ENCODE assay signal across 15 mouse cellular contexts in genomic region chr9:57900478-57900877, GRCm38 (mm10). TPM values are rescaled to one million over a fixed set of nuclear protein-coding genes. Genes with fewer than 3 reads are reported as not detected.
DNase-seq lines count a peak whose midpoint lies in the region; ATAC-seq and TF ChIP-seq lines count a peak whose summit lies in the region.
"Had no signal": no experiment of that assay in that cellular context is flagged by ENCODE, and none has a peak within 500 bp of the region (broad histone marks: within the 10 kb centered on the region; RNA-seq: fewer than 3 reads in every experiment).

No protein-coding gene starts in this region.

- H3K27ac ChIP-seq in liver, embryonic 11.5 days (ENCODE audit: low read depth, low read length), result no peak overlapping the region
- no peak overlapping the region for H3K27ac ChIP-seq in liver, postnatal 0 days (ENCODE audit: low read depth)
- no peak overlapping the region for H3K27ac ChIP-seq in embryonic facial prominence, embryonic 14.5 days (replicated peaks; ENCODE audit: low read depth, low read length)
- peak overlapping the region; percentile 81; the same call in 1 of the 2 replicates for H3K27ac ChIP-seq in neural tube, embryonic 13.5 days (replicated peaks)
- H3K27ac ChIP-seq: liver, embryonic 14.5 days; macrophage had no signal

- no peaks in the 10 kb centered on the region for H3K36me3 ChIP-seq in liver, embryonic 11.5 days (ENCODE audit: control insufficient read depth, insufficient read depth, low read length)
- H3K36me3 ChIP-seq in liver, postnatal 0 days (replicated peaks; ENCODE audit: insufficient read depth, low read length), result no peaks in the 10 kb centered on the region
- H3K36me3 ChIP-seq in embryonic facial prominence, embryonic 14.5 days (ENCODE audit: control insufficient read depth, insufficient read depth, low read length), result no peaks in the 10 kb centered on the region
- no peaks in the 10 kb centered on the region for H3K36me3 ChIP-seq in neural tube, embryonic 13.5 days

- H3K9me3 ChIP-seq in liver, embryonic 11.5 days (ENCODE audit: control insufficient read depth, low read length), result no peaks in the 10 kb centered on the region
- H3K9me3 ChIP-seq in liver, postnatal 0 days (ENCODE audit: low read length), result no peaks in the 10 kb centered on the region
- no peaks in the 10 kb centered on the region for H3K9me3 ChIP-seq in embryonic facial prominence, embryonic 14.5 days (ENCODE audit: control insufficient read depth, low read length)
- no peaks in the 10 kb centered on the region for H3K9me3 ChIP-seq in neural tube, embryonic 13.5 days

- no peak overlapping the region for H3K4me3 ChIP-seq in liver, embryonic 11.5 days (ENCODE audit: low read depth, low read length)
- no peak overlapping the region for H3K4me3 ChIP-seq in liver, postnatal 0 days (ENCODE audit: low read depth, low read length)
- H3K4me3 ChIP-seq in embryonic facial prominence, embryonic 14.5 days (ENCODE audit: low read depth, low read length), result no peak overlapping the region
- no peak overlapping the region for H3K4me3 ChIP-seq in neural tube, embryonic 13.5 days

- no peak for TF ChIP-seq EP300 in liver, postnatal 0 days (IDR thresholded peaks at IDR 0.05; ENCODE audit: low read depth)

- peak; percentile 64 for DNase-seq in embryo, embryonic 10 days (ENCODE audit: low spot score)
- DNase-seq in embryo, embryonic 9.5 days (ENCODE audit: extremely low spot score), result no peak
- DNase-seq in liver, embryonic 11.5 days (ENCODE audit: low spot score), result no peak
- DNase-seq in liver, postnatal 0 days, result no peak
- DNase-seq in embryonic facial prominence, embryonic 14.5 days (ENCODE audit: low spot score), result peak; percentile 23
- no peak for DNase-seq in urinary bladder, postnatal 4 days (ENCODE audit: low spot score in 2 of 2)
- DNase-seq in testis, postnatal 14 days (ENCODE audit: low spot score), result no peak
- DNase-seq: cerebellum, adult 9-11 months; heart, postnatal 10 days; right cerebral cortex, postnatal 14 days had no signal

- peaks cover 5% of the 10 kb centered on the region; the same call in 1 of the 2 replicates for H3K4me1 ChIP-seq in liver, embryonic 11.5 days (replicated peaks; ENCODE audit: control insufficient read depth, insufficient read depth, low read length)
- peaks cover 6% of the 10 kb centered on the region; the same call in 1 of the 2 replicates for H3K4me1 ChIP-seq in liver, postnatal 0 days (ENCODE audit: insufficient read depth)
- H3K4me1 ChIP-seq in embryonic facial prominence, embryonic 14.5 days (ENCODE audit: control insufficient read depth, insufficient read depth, low read length), result no peaks in the 10 kb centered on the region
- H3K4me1 ChIP-seq in neural tube, embryonic 13.5 days (replicated peaks), result peaks cover 21% of the 10 kb centered on the region

- no peak for TF ChIP-seq CTCF in liver, postnatal 0 days (IDR thresholded peaks at IDR 0.05; ENCODE audit: low read depth)

- H3K9ac ChIP-seq in liver, embryonic 11.5 days (ENCODE audit: low read depth, low read length), result no peak overlapping the region
- H3K9ac ChIP-seq in liver, postnatal 0 days (replicated peaks), result no peak overlapping the region
- no peak overlapping the region for H3K9ac ChIP-seq in embryonic facial prominence, embryonic 14.5 days (ENCODE audit: low read depth, low read length)
- H3K9ac ChIP-seq in neural tube, embryonic 13.5 days, result no peak overlapping the region
- H3K9ac ChIP-seq: liver, embryonic 14.5 days had no signal

- H3K27me3 ChIP-seq in liver, embryonic 11.5 days (replicated peaks; ENCODE audit: control insufficient read depth, insufficient read depth, low read length), result no peaks in the 10 kb centered on the region
- no peaks in the 10 kb centered on the region for H3K27me3 ChIP-seq in liver, postnatal 0 days (ENCODE audit: insufficient read depth, low read length)
- H3K27me3 ChIP-seq in embryonic facial prominence, embryonic 14.5 days (replicated peaks; ENCODE audit: control insufficient read depth, insufficient read depth, low read length), result no peaks in the 10 kb centered on the region
- no peaks in the 10 kb centered on the region for H3K27me3 ChIP-seq in neural tube, embryonic 13.5 days

- H3K4me2 ChIP-seq in liver, embryonic 11.5 days, result 0 out of 2 replicates have a peak overlapping the region, but pooled peaks have one; percentile 7
- no peak overlapping the region for H3K4me2 ChIP-seq in liver, postnatal 0 days (ENCODE audit: low read depth, low read length)
- no peak overlapping the region for H3K4me2 ChIP-seq in embryonic facial prominence, embryonic 14.5 days (ENCODE audit: low read depth, low read length)
- H3K4me2 ChIP-seq in neural tube, embryonic 13.5 days, result no peak overlapping the region

- ATAC-seq in liver, embryonic 11.5 days (replicated peaks; ENCODE audit: low FRiP score), result no peak
- no peak for ATAC-seq in liver, postnatal 0 days
- ATAC-seq in embryonic facial prominence, embryonic 14.5 days (ENCODE audit: low read depth), result no peak
- no peak for ATAC-seq in neural tube, embryonic 13.5 days (ENCODE audit: low read depth)
- ATAC-seq: activated CD4-positive, CD25-positive, alpha-beta regulatory T cell, adult 4 months; intestine, postnatal 0 days had no signal

- WGBS in liver, embryonic 11.5 days, result 40% methylated on average over 10 of the region's 10 CpGs
- 36% methylated on average over 10 of the region's 10 CpGs for WGBS in liver, postnatal 0 days (ENCODE audit: insufficient replicate concordance)
- WGBS in embryonic facial prominence, embryonic 14.5 days, result 32% methylated on average over 10 of the region's 10 CpGs
- WGBS in neural tube, embryonic 13.5 days, result 53% methylated on average over 10 of the region's 10 CpGs

RNA-seq across cellular contexts. Expression of gene Ubl7, which starts 10.3 kb away (rescaled TPM):
- polyA plus RNA-seq in liver, embryonic 11.5 days (2014; fragmentation: Nextera tagmentation; extraction: Ambion mirVana), result 92.3 and 93.3 TPM in 2 replicates
- polyA plus RNA-seq in liver, postnatal 0 days (2015; fragmentation: Nextera tagmentation; extraction: Ambion mirVana), result 51.2 and 51.4 TPM in 2 replicates
- polyA plus RNA-seq in embryonic facial prominence, embryonic 14.5 days (2014; fragmentation: Nextera tagmentation; extraction: Ambion mirVana), result 85.0 and 99.3 TPM in 2 replicates
- polyA plus RNA-seq in neural tube, embryonic 13.5 days (2015; fragmentation: Nextera tagmentation; extraction: Ambion mirVana), result 149 and 166 TPM in 2 replicates

RNA-seq across cellular contexts. Expression of gene Sema7a, which starts 39.4 kb away (rescaled TPM):
- polyA plus RNA-seq in liver, embryonic 11.5 days (2014; fragmentation: Nextera tagmentation; extraction: Ambion mirVana), result 0.19 and 0.34 TPM in 2 replicates
- polyA plus RNA-seq in liver, postnatal 0 days (2015; fragmentation: Nextera tagmentation; extraction: Ambion mirVana), result 0.11 TPM in 1 of 2 replicates, not detected in the other
- 1.2 TPM in 2 replicates for polyA plus RNA-seq in embryonic facial prominence, embryonic 14.5 days (2014; fragmentation: Nextera tagmentation; extraction: Ambion mirVana)
- 1.8 and 2.1 TPM in 2 replicates for polyA plus RNA-seq in neural tube, embryonic 13.5 days (2015; fragmentation: Nextera tagmentation; extraction: Ambion mirVana)

Comparison
In these comparisons a context has a peak if more than half of its experiments do, and no peak if none do; other contexts are left out.
1. DNase-seq: peak in embryo, embryonic 10 days (single experiment) and embryonic facial prominence, embryonic 14.5 days (single experiment); none in embryo, embryonic 9.5 days (single experiment), liver, embryonic 11.5 days (single experiment), liver, postnatal 0 days (single experiment), urinary bladder, postnatal 4 days (0 of 2) and testis, postnatal 14 days (single experiment).